Mouse (Mus musculus) layer of hippocampus, postnatal 36 days (tissue): ENCODE measurements at regions not wholly inside any gene's neighbourhood (a gene's known extent, or its start where the extent isn't known, plus 50 kb on each side); places are given as distances from the start of the nearest gene placed in this dataset.

ENCODE experiments used
- DNase-seq, 2 experiments: peaks; one replicate each; pipeline ENCODE4 v3.0.0; 2022

- no peak for DNase-seq
Measured at GRCm38 (mm10) chrX:52668679-52669078, 54.9 kb upstream of the Gpc3 start.

GRCm38 (mm10) chrX:52679045-52679444 lies 65.3 kb upstream of the Gpc3 start:
- DNase-seq: peak in 1 of 2 experiments; percentile 1

GRCm38 (mm10) chrX:52694392-52694791 lies 80.6 kb upstream of the Gpc3 start:
- no peak for DNase-seq

DNA sequence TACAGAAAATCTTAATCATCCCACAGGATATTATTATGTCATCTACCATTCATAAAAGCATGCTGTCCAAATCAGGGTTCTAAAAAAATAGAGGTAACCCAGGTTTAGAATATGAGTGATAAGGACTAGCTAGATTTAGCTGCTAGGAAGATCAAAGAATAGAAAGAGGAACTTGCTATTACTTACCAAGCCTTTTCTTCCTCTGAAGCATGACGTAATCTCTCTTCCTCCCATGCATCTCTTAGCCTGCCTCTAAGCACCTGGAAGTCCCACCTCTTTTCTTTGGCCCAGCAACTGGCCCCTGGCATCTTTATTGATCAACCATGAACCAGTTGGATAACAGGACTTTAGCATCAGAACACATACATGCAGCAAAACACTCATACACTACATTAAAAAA lies 85.9 kb upstream of the Gpc3 start:
- DNase-seq: no peak

- DNase-seq: no peak
Measured at GRCm38 (mm10) chrX:52717495-52717894, 73.5 kb upstream of the Ccdc160 start.

DNA sequence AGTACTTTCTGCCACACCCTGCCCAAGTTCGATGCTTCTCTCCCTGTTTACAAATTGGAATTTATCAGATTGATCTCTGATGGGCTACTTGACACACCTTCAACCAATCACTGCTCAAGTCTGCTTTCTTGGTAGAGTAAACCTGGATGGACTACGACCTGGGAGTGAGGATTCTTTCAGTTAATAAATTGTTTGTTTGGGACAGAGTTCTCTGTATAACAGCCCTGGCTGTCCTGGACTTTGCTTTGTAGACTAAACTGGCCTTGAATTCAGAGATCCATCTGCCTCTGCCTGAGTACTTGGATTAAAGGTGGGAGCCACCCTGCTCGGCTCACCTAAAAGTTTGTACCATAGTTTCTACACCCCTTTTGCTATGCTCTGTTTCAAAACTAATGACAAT lies 52.9 kb upstream of the Ccdc160 start:
- DNase-seq: no peak
